Mouse (Mus musculus): ENCODE data around the gene Actrt3.

Gene Actrt3

DNA sequence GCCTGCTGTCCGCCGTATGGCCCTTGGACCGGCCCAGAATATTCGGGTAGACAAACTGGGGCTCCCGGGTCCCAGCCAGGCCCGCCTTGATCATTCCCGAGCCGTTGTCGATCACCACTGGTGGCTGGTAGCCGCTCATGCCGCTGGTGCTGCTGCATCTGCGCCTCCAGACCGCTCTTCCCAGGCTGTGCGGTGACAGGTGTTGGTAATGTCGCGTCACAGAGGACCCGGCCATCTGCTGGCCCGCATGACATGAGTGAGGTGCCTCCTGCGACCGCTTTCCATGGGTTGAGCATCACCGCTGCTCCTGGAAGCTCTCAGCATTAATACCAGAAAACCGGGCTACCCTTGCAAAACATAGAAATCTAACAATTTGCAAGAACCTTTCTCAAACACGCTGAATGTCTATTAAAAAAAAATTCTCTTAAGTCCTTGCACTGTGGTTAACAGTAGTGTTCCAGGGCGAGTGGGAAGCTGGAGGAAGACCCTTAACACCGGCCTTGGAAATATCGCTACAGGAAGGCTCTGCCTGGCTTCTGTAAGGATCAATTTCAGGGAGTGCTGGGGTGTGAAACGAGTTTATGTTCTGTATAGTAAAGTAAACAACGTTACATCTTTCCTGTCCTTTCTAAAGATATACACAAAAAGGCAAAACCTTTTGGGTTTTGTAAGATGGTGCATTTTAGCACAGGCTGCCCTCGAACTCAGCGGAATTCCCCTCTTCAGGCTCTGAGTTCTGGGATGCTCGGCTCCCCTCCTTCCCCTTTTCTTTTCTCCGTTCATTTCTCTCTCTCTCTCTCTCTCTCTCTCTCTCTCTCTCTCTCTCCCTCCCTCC is at the start of gene Actrt3:
Gene Actrt3, minus strand, starts transcription at position 229 of the 835 bp plus-strand sequence.
- peak; percentile 81 to 82 for DNase-seq

GRCm38 (mm10) chr3:30648466-30648865 is 48.7 kb upstream of the Actrt3 start:
- no peak for DNase-seq

- peak; percentile 30 to 59 for DNase-seq
These were observed 47.8 kb upstream of the Actrt3 start, which contains the start of gene Lrrc34 for GRCm38 (mm10) chr3:30647440-30648090. Lrrc34 (minus strand) TSS chr3:30647869.

DNA sequence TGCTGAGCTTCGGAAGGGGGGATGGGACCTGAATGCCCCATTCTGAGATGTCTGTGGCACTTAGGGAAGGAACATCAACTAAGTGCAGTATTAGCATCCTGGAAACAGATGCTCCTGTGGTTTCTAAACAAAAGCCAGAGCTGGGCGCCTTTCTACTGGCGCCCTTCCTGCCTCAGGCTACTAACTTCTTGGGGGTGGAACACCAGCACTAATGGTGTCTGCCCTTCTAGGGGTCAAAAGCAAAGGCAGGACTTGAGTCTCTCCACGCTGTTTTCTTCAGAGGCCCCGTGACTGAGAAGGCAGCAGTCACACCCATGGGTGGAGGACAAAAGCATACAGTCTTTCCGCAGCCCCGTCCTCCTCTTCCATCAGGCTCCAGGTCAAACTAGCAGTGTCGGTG is 47.0 kb upstream of the Actrt3 start:
- no peak for DNase-seq

DNA sequence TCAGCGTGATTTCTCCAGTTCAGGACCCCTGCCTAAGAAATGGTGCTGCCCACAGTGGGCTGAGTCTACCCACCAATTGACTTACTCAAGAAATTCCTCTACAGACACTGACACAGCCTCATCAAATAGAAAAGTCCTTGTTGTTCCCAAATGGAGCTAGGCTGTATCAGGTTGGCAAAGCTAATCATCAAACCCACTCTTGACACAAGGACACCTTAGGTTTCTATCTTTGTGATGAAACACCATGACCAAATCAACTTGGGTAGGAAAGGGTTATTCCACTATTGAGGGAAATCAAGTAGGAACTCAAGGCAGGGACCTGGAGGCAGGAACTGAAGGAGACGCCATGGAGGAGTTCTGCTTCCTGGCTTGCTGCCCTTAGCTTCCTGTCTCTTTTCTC is 44.5 kb upstream of the Actrt3 start, which contains the start of gene Lrriq4:
Gene Lrriq4, plus strand, starts transcription at position 301 of the 400 bp plus-strand sequence.
- peak; percentile 48 to 64 for DNase-seq

GRCm38 (mm10) chr3:30635629-30636028 is 35.9 kb upstream of the Actrt3 start:
- DNase-seq = no peak

- no peak for DNase-seq
These were observed 33.9 kb upstream of the Actrt3 start for GRCm38 (mm10) chr3:30633681-30634080.

- DNase-seq = no peak
These were observed 20.4 kb upstream of the Actrt3 start for GRCm38 (mm10) chr3:30620132-30620531.

- DNase-seq = no peak
These were observed 11.2 kb upstream of the Actrt3 start for GRCm38 (mm10) chr3:30610930-30611329.

DNA sequence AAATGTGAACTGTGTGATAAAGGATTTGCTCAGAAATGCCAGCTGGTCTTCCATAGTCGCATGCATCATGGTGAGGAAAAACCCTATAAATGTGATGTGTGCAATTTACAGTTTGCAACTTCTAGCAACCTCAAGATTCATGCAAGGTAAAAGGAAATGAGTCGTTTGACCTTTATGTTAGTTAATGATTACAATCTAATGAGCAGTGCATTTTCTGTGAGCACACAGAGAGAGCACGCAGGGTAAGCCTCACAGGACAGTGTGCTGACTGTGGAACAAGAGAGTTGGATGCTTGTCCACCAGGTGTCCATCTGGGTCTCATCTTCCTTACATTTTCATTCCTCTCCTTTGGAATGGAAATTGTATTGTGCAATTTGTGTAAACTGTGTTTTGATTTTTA is 9.3 kb upstream of the Actrt3 start:
- DNase-seq = no peak

DNA sequence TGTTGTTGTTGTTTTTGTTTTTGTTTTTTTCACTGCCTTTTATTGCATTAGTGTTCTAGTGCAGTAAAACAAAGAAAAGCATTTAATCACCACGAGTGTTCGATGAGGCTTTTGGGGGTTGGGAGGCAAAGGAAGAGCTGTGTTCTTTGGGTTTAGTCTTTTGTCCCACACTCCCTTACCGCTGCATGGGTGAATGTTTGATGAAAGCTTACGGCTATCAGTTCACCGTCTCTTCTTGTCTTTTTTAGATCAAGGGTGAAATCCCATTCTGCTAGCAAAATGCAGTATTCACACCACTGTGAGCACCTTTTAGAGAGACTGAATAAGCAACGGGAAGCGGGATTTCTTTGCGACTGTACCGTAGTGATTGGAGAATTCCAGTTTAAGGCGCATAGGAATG is 3.5 kb upstream of the Actrt3 start:
- DNase-seq = peak in 1 of 2 experiments; percentile 9

DNA sequence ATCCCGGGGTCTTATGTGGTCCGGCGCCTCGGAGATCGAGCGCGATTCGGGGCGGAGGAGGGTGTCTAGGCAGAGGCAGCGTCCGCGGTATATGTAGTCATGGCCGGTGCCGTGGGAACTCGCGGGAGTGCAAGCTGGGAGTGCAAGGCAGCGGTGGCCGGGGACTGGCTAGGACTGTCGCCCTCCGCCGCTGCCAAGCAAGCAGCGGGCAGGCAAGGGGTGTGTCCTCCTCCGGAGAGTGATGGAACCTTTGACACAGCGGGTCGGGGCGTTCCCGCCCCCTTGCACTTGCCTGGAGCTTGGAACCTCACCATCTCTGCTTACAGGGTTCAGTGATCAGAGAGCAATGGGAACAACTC is 3.0 kb upstream of the Actrt3 start:
- peak; percentile 78 to 80 for DNase-seq

DNA sequence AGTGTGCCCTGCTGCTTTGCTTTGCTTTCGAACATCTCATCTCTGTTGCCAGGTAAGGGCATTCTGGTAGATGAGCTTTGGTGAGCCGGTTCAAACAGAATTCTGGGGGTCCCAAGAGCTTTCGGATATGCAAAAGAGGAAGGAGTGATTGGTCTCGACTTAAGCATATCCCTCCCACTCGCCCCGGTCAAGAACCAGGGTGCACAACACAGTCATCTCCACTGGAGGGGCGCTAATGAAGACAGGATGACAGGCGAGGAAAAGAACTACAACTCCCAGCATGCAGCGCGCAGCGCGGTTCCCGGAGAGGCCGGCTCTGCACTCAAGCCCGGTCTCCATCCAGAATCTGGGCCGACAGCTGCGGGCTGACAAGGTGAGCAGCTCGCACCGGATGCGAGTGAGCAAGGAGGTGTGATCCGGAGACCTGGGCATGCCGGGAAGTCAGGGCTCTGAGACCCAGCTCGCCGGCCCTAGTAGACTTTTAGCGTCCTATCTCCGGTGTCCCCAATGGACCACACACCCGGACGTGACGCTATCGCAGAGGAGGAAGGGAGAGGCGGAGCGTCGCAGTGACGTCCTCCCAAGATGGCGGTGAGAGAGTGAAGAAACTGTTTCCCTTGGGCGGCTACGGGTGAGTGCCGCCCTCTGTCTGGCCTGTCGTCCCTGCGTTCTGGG is 2.5 kb upstream of the Actrt3 start, which contains the start of gene Mynn:
Gene Mynn, plus strand, starts transcription at position 1 of the 675 bp plus-strand sequence.
- peak; percentile 98 for DNase-seq

DNA sequence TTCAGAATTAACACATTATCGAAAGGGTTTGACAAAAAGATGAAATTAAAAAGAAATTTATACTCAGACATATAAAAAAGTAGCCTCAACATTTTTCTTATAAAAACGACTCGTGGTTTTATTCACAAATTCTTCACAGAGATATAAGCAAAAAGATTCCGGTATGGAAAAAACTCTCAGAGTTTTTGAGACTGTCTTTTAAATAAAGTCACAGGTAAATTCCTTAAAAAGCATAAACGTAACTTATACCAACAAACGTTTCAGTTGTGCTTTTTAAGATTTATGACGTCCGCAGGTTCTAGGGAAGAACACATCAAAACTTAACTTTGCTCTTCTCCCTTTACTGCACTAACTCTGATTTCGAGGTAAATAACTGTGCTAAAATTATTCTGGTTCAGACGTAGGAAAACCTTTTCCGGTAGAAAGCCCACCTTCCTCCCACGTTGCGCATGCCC is 1.9 kb upstream of the Actrt3 start:
- DNase-seq = no peak

- DNase-seq = peak; percentile 91 to 92
These were observed 1.4 kb upstream of the Actrt3 start for GRCm38 (mm10) chr3:30601175-30601574.

DNA sequence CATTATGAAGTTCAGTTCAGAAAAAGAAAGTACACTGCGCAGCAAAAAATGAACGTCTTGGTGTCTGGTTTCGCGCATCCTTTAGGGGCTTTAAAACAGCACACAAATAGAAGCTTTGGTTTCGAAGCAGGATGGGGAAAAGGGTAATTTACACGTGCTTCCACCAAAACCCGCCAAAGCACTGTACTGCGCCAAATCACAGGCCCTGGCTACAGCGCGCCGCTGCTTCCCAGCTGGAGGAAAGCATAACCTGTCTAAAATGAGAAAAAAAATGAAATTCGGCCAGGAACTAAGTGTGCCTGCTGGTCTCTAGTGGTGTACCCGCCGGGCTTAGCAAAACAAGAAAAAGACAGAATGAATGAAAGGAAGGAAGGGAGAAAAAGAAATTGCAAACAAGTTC is 978 bp upstream of the Actrt3 start:
- DNase-seq = peak; percentile 53 to 67

- DNase-seq = no peak
These were observed 2.5 kb downstream of the Actrt3 start for GRCm38 (mm10) chr3:30597271-30597670.

DNA sequence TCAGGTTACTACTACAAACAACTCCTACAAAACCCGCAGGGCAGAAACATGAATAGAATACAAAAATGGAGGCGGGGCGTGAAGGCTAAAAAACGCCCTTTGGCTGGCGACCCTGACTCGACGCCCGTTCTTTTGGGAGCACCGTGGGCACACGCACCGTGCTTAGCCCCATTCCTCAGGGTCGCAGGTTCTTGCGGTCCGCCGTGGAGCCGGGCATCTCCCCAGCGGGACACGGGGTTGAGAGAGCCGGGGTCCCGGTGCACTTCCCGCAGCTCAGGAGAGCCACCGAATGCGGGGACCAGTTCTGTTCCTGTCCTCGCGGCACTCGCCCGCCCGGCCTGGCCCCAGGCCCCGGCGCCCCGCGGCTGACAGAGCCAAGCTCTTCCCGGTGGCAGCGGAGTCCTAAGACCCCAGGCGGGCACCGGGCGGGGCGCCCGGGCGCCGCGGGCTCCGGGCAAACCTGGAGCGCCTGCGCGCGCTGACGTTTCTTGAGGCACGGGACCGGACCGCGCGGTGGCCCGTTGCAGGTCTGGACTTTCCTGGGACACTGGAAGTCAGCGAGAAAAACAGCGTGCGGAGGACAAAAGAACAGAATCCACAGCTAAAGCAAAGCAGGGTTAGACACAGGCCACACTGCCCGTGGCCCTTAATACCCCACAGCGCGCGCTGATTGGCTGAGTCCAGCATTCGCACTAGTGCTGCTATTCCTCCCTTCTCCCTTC is 4.5 kb downstream of the Actrt3 start:
- DNase-seq = peak; percentile 66 to 73

DNA sequence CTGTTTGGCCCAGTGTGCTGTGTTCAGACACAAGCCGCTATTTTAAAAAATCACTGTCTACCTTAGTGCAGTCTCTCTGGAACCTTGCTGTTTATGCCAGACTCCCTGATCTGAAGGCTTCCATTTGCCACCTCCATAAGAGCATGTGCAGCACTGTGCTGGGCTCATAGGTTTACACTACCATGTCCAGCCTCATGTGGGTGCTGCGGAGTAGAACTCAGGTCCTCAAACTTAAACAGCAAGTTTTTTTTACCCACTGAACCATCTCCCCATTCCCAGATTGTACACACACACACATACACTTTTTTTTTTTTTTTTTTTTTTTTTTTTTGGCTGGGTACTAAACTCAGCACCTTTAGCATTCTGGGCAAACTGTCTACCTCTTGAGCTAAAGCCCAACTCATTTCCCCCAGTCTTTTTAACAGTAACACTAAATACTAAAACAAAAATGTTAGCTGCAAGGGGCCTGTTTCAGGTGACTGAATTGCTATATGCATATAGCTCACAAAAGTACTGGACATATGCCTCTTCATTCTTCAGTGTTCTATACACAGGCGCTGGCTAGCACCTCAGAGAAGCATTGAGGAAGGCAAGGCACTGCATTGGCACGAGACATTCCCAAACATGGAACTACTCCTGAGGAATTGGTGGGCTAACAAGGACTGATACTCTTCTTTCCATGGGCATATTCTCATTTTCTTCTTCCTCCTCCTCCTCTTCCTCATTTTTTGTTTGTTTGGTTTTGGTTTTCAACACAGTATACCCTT is 5.8 kb downstream of the Actrt3 start:
- DNase-seq = peak in 1 of 2 experiments; percentile 13

- DNase-seq = peak; percentile 36 to 56
These were observed 7.3 kb downstream of the Actrt3 start for GRCm38 (mm10) chr3:30592418-30592853.

GRCm38 (mm10) chr3:30588865-30589264 is 10.9 kb downstream of the Actrt3 start:
- no peak for DNase-seq

DNA sequence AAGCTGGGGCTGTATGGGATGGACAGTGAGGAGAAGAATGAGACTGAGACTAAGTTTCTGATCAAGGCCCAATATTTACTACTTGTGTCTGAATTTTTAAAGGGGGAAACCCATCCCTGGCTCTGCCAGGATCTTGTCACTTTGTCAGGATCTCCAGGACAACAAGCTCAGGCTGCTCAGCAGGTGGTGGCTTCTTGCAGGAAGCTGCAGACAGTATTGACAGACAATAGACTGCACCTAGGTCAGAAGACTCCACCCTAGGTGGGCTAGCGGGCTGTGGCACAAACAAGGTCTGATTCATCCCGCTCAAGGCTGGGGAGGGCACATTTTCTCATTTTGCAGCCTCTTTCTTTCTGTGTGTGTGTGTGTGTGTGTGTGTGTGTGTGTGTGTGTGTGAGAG is 26.2 kb downstream of the Actrt3 start:
- DNase-seq = no peak
